Mouse (Mus musculus) heart, postnatal 10 days (tissue): ENCODE measurements around the gene Slc33a1. TPM values are rescaled to one million over a fixed set of nuclear protein-coding genes. Genes with fewer than 3 reads are reported as not detected.

Experiments
- DNase-seq, 2 experiments: peaks; one replicate each; pipeline ENCODE4 v3.0.0; 2021
- intact Hi-C: fragments of 180-260 bp; cut with DNase I; formaldehyde crosslinking; loops from one replicate; pipeline ENCODE4 v1.15.1; 2025
- total RNA-seq, 2 experiments: library from RNA; stranded (reverse); gene quantifications; 2 replicates each; pipeline ENCODE4 v1.2.3; 2021

Gene Slc33a1
- total RNA-seq, 2 experiments from 2014 or later, result 9.6 to 10.9 TPM

GRCm38 (mm10) chr3:63898581-63899308 lies 65.8 kb downstream of the Slc33a1 start:
- peak; percentile 72 to 78 for DNase-seq
- intact Hi-C loops, result no loop called here

- intact Hi-C loops, result no loop called here
- no peak for DNase-seq
Observed at GRCm38 (mm10) chr3:63897177-63897576, 67.4 kb downstream of the Slc33a1 start.

GRCm38 (mm10) chr3:63896303-63896702 lies 68.3 kb downstream of the Slc33a1 start:
- intact Hi-C loops, result no loop called here
- DNase-seq, result no peak

GRCm38 (mm10) chr3:63895786-63896185 lies 68.8 kb downstream of the Slc33a1 start:
- intact Hi-C loops, result no loop called here
- no peak for DNase-seq

- intact Hi-C loops, result no loop called here
- DNase-seq, result no peak
Observed at GRCm38 (mm10) chr3:63893677-63894076, 70.9 kb downstream of the Slc33a1 start.

- intact Hi-C loops, result no loop called here
- no peak for DNase-seq
Observed at GRCm38 (mm10) chr3:63892154-63892553, 72.4 kb downstream of the Slc33a1 start.

Other genes with a start within 250 kb of the Slc33a1 start
- under 1 TPM in 1 of 2 experiments, not detected in 1; 0.55 TPM for gene Plch1, start 65.3 kb downstream of the Slc33a1 start, total RNA-seq
- gene E130311K13Rik, start 35.3 kb downstream of the Slc33a1 start, total RNA-seq, result 1 to 10 TPM; 6.3 to 6.7 TPM
- gene Gmps, start 11.3 kb upstream of the Slc33a1 start, total RNA-seq, result 10 to 100 TPM; 27.5 to 30.1 TPM
- gene Vmn2r1, start 116.8 kb upstream of the Slc33a1 start, total RNA-seq, result under 1 TPM; 0.10 to 0.12 TPM
- not detected for gene Vmn2r2, start 177.2 kb upstream of the Slc33a1 start, total RNA-seq